Mouse (Mus musculus): ENCODE data around the gene Anapc15.

The Anapc15 gene

DNA sequence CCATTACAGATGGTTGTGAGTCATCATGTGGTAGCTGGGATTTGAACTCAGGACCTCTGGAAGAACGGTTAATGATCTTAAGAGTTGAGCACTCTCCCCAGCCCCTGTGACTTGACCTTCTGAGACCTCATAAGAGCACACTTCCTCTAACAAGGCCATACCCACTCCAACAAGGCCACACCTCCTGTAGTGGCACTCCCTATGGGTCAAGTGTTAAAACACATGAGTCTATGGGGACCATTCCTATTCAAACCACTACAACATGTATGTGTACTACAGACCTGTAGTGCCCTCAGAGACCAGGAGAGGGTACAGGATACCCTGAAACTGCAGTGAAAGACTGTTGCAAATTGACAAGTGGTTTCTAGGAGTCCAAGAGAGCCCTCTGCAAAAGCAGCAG lies 15.6 kb upstream of the Anapc15 start:
- no peak for DNase-seq (ENCODE audit: low spot score)

DNA sequence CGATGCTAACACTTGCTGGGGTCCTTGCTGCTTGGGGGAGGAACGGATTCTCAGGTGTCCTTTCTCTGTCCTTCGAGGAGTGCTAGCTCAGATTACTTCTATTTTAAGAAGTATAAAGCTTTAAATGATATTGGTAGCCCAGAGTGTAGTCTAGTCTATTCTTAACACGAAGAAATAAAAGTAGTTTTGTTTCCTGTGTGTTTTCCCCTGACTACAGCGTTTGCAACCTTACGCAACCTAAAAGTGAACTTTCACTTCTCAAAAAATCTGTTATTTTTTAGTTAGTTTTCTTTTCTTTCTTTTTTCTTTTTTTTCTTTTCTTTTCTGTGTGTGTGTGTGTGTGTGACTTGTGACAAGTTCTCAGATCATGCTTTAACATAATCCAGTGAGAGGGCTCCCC lies 11.8 kb upstream of the Anapc15 start:
- no peak for DNase-seq (ENCODE audit: low spot score)

DNA sequence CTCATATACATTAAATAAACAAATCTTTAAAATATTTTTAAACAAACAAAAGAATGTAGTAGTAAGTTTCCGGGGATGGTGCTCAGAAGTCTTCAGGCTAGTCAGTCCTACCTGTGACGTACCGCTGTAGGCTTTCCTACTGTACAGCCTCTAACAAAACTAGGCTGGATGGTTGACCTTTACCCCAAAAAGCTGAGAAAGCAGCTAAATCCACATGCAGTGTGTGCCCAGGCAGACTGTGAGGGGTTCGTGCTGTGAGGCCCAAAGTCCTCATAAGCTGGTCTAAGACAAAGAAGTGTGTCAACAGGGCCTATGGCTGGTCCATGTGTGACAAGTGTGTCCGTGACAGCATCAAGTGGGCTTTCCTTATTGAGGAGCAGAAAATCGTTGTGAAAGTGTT lies 10.7 kb upstream of the Anapc15 start:
- DNase-seq (ENCODE audit: low spot score), result no peak

DNA sequence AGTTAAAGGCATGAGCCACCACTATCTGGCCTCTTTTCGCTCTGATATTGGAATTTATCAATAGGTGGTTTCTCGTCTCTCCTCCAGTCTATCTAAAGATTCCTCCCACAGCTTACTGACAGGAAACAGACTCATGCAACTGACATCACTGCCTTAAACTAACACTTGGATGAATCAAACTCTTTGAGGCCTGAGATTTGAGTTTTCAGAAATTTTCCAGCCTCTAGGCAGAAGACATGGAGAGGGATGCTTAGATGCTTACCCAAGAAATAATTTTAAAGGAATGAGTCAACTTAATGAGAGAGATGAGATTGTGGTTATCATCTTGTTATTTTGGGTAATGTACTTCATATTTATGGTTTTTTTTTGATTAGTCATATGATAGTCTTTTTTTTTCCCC lies 9.7 kb upstream of the Anapc15 start:
- DNase-seq (ENCODE audit: low spot score), result no peak

DNA sequence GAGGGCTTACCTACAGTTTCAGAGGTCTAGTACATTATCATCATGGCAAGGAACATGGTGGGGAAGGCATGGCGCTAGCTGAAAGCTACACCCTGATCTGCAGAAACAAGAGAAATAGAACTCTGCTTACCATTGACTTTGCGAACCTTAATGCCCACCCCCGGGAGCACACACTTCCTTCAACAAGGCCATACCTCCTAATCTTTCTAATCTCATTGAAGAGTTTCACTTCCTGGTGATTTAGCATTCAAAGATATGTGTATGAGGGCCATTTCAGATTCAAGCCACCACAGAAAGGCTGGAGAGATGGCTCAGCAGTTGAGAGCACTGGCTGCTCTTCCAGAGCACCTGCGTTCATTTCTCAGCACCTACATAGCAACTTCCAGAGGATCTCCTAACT lies 6.4 kb upstream of the Anapc15 start, which contains the start of gene Folr2:
Gene Folr2 (minus strand): TSS at position 101 of the 400 bp plus-strand sequence.
- no peak for DNase-seq (ENCODE audit: low spot score)

DNA sequence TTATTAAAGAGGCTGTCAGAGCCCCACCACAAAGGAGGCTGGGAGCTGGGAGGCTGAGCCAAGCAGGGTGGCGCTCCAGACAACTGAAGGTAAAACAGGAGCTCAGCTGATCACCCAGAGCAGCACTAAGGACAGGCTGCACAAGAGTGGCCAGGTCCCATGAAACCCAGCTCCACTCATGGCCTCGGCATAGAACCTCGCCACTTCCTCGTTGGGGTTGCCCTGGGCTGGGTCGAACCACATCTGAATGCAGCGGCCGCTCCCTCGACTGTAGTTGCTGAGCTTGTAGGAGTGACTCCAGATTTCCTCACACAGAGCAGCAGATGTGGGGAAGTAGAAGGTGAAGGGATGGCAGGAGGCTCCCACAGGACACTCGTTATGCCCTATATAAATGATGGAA lies 5.2 kb upstream of the Anapc15 start:
- no peak for DNase-seq (ENCODE audit: low spot score)

DNA sequence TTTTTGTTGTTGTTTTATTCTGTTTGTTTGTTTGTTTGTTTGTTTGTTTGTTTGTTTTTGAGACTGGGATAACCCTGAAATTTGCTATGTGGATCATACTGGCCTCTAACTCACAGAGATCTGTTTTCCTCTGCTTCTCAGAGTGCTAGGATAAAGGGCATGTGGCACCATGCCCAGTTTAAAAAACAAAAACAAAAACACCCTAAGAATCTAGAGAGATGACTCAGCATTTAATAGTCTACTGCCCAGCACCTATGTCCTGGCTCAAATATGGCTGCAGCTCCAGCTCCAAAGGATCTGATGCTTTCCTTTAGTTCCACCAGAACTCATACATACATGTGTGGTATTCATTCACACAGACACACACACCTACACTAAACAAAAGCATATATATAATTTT lies 2.5 kb upstream of the Anapc15 start:
- DNase-seq (ENCODE audit: low spot score), result no peak

DNA sequence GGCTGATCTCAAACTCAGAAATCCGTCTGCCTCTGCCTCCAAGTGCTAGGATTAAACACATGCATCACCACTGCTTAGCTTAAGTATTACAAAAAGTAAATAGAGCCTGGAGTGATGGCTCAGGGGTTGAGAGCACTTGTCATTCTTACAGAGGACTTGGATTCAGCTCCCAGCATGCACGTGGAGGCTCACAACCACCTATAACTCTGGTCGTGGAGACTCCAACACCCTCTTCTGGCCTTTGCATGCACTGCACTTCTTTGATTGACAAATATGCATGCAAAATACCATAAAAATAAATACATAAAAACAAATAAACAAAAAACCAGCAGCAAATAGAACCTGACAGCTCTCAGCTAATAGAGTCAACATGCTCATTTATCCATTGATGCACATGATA lies 1.2 kb upstream of the Anapc15 start:
- no peak for DNase-seq (ENCODE audit: low spot score)

DNA sequence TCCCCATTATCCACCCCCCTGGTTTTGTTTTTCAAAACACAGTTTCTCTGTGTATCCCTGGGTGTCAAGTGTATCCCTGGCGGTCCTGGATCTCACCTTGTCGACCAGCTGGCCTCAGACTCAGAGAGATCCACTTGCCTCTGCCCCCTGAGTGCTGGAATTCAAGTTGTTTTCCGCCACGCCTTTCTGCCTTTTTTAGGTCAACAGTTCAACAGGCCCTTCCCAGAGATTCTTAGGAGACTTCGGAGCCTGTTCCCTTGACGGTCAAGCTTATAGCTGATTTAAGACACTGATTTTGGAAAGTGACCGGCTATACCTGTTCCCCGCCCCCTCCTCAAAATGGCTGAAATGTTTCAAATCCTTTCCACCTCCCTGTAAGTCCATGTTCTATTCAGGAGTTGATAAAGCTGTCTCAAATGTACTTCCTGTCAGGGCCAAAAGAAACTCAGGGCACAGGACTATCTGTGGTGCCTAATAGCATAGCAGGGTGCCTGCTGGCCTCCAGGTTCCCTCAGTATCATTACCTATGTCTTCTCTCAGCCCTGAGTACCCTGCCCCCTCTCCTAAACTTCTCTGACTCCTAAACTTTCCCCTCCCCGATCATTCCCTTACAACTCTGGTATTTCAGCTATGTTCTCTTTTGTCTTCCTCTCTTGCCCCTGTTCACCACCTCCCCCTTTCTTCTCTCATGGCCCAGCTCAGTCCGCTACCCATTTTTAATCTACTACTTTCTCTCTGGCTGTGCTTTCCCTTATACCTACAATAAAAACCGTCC lies 3.2 kb downstream of the Anapc15 start:
- DNase-seq (ENCODE audit: low spot score), result no peak

DNA sequence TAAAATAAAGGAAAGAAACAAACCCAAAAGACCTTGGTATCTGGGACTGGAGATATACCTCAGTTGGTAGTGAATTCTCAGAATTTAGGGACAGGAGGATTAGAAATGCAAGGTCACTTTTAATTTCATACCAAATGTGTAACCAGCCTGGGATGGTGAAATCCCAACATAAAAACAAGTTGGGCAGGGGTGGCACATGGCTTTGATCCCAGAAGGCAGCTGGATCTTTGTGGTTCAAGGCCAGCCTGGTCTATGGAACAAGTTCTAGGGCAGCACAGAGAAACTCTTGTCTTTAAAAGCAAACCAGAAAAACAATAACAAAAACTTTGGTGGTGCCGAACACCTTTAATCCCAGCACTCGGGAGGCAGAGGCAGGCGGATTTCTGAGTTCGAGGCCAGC lies 4.0 kb downstream of the Anapc15 start:
- peak; percentile 63 for DNase-seq (ENCODE audit: low spot score)

DNA sequence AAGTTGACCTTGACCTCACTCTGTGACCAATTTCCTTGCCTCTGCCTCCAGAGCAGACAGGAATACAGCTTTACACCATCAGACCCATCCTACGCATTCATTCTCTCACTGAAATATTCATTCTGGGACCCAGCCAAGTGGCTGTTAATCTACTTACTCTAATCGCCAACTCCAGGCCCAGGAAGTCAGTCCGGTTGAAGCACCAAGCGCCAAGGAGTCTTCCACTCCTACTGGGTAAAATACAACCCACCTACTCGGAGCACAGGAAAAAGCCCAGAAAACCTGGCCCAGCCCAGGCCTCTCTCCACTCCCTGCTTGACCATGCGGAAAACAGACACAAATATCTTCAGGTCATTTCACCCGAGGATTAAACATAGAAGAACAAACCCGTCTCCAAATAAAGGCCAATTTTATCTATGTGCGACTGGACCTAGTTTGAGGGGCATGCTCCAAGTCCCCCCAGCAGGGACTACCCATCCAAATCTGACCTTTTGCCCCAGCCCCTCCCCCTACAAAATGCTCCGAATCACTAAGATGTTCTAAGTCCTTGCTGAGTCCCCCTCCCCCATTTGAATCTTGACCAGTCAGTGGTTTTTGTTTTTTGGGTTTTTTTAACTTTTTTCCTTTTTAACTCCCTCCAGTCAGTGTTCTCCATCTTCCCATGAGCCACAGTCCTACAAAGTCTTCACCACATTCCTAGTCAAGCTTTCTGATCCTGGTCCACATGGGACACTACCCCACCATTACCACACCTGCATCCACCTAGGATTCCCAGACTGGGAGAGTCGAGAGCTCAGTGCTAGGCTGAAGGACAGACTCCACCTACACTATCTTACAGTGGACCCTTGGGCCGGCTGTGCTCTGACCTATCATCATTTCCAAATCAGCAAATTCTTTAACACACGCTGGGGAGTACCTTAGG lies 5.0 kb downstream of the Anapc15 start:
- DNase-seq (ENCODE audit: low spot score), result peak; percentile 48

DNA sequence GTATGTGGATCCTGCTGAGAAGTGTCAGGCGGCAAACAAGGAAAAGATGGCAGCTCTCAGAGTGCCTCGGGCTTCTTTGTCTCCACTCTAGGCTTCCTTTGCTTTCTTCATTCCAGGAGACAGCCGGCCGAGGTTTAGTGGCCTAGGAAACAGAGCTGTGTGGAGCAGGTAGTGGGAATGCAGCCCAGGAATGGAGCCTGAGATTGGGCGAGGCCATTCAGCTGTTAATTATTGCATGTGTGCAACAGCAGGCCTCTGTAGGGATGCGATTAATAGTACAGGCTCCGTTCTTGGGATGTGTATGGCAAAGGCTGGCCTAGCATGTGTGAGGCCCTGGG lies 5.6 kb downstream of the Anapc15 start:
- DNase-seq (ENCODE audit: low spot score), result no peak

DNA sequence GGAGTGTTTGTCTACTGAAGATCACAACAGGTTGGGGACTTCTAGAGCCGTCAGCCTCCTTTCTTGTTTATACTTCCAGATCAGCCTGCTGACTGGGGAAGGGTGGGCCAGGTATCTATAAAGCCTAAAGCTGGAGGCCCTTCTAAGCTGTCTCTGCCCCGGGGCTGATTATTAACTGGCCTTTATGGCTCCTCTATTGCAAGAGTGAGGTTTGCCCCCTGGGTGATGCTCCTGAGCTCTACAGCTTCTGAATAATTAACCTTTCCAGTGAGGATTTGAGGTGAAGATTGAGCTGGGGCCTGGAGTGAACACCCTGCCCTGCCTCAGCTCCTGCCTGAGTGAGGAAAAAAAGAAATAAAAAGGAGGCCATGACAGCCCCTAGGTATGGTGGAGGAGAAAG lies 7.1 kb downstream of the Anapc15 start, which contains the start of gene Folr1:
Gene Folr1 (minus strand): TSS at position 160 of the 400 bp plus-strand sequence.
- no peak for DNase-seq (ENCODE audit: low spot score)

DNA sequence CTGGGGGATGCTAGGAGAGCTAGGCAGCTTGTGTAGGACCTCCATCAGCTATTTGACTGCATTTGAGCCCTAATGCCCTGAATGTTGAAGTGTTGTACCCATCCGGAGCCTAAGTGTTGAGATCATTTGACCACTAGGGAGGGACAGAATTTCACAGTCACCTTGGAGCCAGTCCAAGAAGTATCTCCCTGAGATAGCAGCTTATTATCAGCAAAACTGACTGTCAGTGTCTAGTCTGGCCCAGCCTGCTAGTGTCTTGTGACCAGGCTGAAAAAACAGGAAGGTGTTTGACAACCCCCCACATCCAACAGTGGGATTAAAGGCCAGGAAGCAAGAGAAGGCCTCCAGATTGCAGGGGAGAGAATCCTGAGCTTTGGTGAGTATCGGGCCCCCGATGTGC lies 7.8 kb downstream of the Anapc15 start:
- peak; percentile 62 for DNase-seq (ENCODE audit: low spot score)

DNA sequence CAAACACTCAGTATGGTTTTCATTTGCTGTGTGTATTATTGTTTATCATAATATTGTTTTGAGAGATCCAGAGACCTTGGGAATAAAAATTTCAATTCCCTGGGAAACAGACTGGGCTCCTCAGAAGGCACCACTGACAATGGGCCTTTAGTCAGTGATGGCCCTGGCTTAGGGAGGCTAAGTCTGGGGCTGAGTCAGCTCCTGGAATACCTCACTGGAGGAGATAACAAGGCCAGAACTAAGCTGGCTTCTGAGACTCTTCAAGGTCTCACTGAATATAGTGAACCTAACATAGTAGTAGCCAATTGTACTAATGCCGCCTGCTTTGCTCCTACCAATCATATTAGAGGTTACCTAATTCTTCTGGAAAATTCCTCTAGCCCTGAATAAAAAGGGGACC lies 12.5 kb downstream of the Anapc15 start:
- DNase-seq (ENCODE audit: low spot score), result peak; percentile 61

DNA sequence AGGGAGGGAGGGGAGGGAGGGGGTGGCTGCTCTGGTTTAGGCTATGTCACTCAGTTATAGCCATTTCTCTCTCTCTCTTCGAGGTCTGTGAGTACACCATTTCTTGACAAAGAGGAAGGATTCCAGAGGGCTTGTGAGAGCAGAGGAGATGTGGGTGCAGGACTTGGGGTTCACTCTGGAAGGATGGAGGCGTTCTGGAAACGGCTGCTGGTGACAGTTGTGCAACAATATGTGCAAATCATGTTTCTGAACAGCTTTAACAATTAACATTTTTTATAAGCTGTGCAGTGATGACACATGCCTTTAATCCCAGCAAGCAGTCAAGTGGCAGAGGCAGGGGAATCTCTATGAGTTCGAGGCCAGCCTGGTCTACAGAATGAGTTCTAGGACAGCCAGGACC lies 17.3 kb downstream of the Anapc15 start:
- no peak for DNase-seq (ENCODE audit: low spot score)

DNA sequence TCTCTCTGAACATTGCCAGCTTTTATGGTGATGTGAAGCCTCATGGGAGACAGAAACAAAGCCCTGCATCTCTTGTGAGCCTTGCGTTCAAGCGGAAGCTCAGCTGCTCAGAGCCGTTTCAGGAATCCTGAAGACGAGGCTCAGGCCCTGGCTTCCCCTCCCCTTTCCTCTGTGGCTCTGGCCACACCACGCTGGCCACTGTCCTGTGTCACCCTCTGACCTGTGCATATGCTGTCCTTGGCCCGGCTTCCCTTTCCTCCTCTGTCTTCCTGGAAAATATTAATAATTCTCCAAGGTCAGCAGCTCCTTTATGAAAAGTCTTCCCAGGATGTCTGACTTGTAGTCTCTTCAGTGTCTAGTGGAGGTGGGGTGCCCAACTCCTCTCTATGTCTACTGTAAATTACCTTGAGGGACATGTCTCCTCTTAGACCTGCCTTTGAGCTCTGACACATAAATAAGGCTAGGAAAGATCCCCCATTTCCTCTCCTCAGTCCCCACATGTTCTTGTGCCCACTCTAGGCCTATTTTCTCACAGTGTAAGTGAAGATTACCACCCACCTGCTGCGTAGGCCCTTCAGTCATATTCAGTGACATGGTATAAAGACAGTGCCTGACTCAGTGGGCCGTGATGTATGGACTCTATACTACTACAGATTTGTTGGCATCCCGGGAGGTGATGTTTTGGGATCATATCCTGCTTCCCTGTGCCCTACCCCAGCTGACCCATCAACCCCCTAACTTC lies 19.1 kb downstream of the Anapc15 start:
- DNase-seq (ENCODE audit: low spot score), result no peak

DNA sequence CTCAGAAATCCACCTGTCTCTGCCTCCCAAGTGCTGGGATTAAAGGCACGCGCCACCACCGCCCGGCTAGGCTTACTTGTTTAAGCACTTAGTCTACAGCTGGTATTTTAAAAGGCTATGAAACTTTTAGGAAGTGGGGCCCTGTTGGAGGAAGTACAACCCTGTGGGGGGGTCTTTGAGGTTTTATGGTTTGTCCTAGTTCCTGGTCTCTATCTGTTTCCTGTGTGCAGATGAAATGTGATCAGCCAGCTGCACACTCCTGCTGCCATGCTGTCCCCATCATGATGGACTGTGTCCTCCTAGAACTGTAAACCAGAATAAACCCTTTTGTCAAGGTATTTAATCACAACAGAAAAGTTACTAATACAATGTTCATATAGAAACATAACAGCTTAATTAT lies 20.6 kb downstream of the Anapc15 start:
- no peak for DNase-seq (ENCODE audit: low spot score)

DNA sequence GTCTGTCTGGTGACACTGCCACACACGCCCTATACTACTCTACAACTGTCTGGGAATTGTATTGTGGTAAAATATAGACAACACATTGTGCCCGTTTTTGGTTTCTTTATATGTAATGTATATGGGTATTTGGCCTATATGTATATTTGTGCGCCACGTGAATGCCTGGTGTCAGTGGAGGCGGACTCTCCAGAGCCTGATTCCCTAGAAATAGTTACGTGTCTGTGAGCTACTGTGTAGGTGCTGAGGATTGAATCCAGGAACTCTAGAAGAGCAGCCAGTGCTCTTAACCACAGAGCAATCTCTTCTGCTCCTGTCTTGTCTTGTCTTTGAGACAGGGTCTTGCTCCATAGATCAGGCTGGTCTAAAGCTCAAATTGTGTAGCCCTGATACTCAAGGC lies 22.8 kb downstream of the Anapc15 start:
- no peak for DNase-seq (ENCODE audit: low spot score)

DNA sequence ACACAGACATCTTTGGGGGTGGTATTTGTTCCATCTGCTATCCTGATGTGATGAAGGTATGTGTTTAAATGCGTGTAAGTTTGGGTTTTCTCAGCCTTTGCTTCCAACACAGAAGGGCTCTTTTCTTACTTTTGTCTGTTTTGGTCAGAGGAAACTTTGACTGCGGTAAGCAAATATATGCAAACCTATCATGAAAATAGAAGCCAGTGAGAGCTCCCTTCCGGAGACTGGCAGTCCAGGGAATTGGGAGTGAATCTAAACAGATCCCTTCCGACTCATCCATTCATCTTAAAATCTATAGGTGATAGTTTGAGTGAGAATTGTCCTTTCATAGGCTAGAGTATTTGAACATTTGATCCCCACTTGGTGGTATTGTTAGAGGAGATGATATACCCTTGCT lies 24.9 kb downstream of the Anapc15 start:
- no peak for DNase-seq (ENCODE audit: low spot score)

DNA sequence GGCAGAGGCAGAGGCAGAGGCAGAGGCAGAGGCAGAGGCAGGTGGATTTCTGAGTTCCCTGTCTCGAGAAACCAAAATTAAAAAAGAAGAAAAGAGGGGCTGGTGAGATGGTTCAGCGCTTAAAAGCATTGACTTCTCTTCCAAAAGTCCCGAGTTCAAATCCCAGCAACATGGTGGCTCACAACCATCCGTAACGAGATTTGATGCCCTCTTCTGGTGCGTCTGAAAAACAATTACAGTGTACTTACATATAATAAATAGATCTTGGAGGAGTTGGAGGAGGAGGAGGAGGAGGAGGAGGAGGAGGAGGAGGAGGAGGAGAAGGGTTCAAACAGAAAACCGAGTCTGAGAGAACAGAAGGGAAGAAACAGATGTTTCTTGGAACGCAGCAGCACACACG lies 32.2 kb downstream of the Anapc15 start:
- no peak for DNase-seq (ENCODE audit: low spot score)
